Mouse (Mus musculus): ENCODE data around the gene Mbtd1.
"Not testable (repeated sequence)": the region's sequence is repeated elsewhere in the genome, so short reads cannot be mapped to it uniquely, and the experiment has no call there.

The Mbtd1 gene

GRCm38 (mm10) chr11:93885572-93886410 lies at the start of gene Mbtd1, which contains the start of gene Utp18:
Gene Mbtd1 (plus strand): TSS chr11:93885852.
Gene Utp18 (minus strand): TSS chr11:93885766.
- DNase-seq (ENCODE audit: low spot score), result peak; percentile 98

DNA sequence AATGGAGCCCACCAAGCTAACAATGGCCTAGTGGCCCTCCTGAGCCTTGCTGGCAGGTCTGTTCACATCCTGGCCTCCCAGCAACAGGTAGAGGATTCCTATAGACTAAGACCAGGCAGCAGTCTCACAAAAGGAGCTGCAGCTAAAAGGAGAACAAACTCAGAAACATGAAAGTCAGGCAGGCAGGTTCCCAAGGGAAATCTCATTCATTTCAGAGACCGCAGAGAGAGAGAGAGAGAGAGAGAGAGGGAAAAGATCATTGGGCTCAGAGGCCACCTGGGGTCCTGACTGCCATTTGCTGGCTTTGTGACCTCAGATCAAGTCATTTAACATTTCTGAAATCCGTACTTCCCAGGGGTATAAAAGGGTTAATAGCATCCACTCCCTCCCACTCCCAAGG lies 38.3 kb upstream of the Mbtd1 start:
- no peak for DNase-seq (ENCODE audit: low spot score)

DNA sequence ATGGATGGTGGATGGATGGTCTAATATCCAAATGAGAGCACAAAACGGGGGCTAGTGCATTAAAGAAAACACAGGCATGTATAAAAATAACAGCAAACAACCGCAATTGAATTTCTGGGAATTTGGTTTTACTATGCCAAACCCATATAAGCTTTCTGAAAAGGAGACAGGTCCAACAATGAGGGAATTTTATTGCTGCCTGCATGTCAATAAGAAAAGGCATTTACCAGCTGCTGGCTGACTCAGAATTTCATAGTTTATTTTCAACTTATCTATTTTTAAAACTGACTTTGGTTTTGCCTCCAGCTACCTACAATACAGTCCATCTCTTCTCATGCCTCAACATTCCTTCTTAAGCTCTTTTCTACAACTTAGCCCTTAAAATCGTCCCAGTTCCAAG lies 33.1 kb upstream of the Mbtd1 start:
- no peak for DNase-seq (ENCODE audit: low spot score)

- DNase-seq (ENCODE audit: low spot score), result peak; percentile 85
These were observed 29.2 kb upstream of the Mbtd1 start for GRCm38 (mm10) chr11:93856284-93856955.

GRCm38 (mm10) chr11:93860540-93861172 lies 25.0 kb upstream of the Mbtd1 start:
- no peak for DNase-seq (ENCODE audit: low spot score)

DNA sequence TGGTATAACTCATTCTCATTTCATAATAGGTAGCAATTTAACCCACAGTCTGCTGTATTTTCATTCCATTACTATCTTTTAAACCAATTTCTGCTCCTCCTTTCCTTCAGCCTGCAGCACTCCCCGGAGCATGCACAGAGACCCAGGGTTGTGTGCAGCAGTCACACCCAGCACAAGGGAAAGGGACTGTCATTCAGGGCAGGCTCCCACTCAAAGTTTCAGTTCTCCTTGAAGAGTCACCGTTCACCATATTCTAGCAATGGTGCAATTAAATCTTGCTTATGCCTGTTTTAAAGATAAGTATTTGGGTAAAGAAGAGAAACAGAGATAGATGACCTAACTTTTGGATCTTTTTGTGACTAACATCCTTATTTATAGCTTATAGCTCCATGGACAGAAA lies 24.5 kb upstream of the Mbtd1 start:
- DNase-seq (ENCODE audit: low spot score), result no peak

GRCm38 (mm10) chr11:93862045-93862623 lies 23.5 kb upstream of the Mbtd1 start:
- no peak for DNase-seq (ENCODE audit: low spot score)

DNA sequence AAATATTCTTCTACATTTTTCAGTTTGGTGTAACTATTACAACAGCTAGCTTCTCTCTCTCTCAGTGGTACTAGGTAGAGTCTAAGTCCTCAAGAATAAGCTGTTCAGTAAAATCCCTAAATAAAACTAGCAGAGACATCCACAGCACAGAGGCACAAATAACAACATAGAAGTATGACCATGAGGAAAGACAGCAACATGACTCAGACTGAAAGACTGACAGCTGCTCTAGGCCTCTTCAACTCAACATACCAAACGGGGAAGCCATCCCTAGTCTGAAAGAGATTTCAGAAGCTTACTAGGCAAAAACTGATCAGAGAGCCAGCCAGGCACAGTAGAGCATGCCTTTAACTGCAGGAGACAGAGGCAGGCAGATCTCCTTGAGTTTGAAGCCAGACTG lies 23.0 kb upstream of the Mbtd1 start:
- no peak for DNase-seq (ENCODE audit: low spot score)

DNA sequence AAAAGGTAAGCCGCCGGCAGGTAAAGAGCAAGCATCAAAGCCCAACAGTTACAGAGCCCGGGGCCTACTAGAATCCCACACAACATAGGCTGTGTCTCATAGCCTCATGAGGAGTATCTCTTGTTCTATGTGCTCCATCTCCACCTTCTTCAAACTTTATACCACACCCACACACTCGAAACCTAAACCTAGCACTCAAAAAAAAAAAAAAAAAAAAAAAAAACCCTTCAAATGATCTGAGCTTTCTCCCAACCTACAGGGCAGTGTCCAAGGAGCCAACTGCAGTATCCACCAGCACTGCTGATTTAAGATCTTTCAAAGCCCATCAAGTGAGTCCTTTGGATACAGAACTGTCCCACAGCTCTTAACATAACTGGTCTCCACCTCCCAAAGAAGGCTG lies 1.6 kb upstream of the Mbtd1 start:
- DNase-seq (ENCODE audit: low spot score), result no peak

DNA sequence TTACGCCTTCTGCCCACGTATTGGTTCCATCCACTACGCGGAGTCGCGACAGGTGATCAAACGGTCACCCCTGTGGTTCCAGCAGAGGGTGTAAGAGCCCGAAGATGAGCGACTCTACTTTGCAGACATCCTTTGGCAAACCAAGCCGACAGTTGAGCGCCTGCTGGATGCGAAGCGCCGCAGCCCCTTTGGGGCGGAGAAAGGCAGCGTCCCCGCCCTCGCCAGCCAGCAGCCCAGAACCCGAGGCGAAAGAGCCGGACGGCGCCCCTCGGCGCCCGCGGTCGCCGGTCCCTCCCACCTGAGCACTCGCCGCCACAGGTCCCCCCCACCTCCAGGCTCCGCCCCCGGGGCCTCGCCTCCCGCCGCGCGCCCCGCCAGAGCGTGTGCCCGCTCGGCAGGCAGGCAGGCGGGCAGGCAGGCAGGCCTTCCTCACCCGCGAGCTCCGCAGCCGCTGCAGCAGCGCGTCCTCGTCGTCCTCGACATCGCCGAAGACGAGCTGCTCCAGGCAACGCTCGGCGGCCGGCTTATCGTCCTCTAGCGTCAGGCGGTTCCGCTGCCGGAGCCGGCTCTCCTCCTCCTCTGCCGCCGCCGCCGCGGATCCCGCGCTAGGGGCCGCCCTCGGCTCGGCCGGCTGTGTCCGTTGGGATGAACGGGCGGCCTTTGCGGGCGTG lies 616 bp upstream of the Mbtd1 start:
- DNase-seq (ENCODE audit: low spot score), result peak; percentile 39

DNA sequence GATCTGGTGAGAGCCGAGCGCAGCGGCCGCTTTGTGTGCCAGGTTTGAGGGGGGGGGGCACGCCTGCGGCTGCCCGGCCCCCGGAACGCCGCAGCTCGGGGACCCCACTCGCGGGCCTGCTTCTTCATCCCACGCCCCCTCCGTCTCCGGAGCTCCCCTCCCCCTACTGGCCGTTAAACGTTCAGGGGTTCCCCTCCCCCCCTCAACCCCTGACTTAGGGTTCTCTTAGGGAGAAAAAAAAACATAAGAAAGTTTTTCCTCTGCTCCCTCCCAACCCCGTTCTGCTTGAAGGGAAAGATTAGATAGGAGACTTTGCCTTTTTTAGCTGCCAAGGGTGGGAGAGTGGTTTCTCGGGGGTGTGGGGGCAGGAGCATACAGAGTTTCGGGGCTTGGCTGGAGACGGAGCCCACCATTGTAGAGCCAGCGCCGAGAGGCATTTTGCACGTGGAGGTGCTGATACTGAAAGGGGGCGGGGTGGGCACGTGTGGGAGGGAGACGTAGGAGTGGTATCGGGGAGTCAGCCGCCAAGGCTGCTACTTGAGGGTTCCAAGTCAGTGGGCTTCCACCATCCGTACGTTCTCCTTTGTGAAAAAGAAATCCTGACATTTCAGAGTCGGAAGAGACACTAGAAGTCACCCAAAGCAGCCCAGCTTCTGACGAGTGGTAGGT lies 893 bp downstream of the Mbtd1 start:
- peak; percentile 21 for DNase-seq (ENCODE audit: low spot score)

DNA sequence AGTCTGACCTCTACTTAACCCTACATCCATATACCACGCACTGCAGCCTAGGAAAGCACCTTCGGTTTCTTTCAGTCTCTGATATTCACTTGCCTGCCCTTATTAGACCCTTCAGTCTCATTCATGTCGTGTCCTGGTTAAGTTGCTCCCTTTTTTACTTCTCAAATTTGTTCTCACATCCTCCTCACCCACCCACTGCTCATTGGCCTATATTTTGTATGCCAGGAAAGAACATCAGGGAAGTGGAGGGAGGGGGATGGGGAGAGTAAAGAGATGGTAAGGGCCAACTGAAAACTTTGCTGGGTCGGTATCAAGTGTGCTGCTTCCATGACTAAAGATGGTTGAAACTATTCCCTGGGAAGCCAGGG lies 1.4 kb downstream of the Mbtd1 start:
- DNase-seq (ENCODE audit: low spot score), result no peak

DNA sequence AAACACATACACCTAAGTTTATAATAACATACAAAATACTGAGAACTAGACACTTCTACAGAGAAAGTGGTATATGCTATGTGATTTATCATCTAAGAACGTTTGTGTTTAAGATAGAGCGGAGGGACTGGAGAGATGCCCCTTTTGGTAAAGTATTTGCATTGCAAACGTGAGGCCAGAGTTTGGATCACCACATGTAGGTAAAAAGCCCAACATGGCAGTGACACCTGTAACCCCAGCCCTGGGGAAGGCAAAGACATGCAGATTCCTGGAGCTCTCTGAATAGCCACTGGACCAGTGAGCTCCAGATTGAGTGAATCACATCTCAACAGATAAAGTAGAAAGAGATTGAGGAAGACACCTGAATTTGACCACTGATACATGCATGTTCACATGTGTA lies 12.1 kb downstream of the Mbtd1 start:
- no peak for DNase-seq (ENCODE audit: low spot score)

DNA sequence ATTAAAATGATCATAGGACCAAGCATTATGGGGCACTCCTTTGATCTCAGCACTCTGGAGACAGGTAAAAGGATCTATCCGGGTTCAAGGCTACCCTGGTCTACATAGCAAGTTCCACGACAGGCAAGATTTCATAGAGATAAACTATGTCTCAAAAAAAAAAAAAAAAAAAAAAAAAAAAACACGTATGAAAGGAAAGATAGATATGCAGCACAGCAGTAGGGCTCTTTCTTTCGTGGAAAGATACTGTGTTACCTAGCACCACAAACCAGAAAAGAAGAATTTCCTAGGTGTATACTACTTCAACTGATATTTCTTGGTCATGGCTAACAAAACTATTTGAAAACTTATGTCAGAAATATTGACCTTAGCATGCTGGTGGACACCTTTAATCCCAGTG lies 21.2 kb downstream of the Mbtd1 start:
- no peak for DNase-seq (ENCODE audit: low spot score)

GRCm38 (mm10) chr11:93907839-93908238 lies 22.2 kb downstream of the Mbtd1 start:
- no peak for DNase-seq (ENCODE audit: low spot score)

- DNase-seq (ENCODE audit: low spot score), result no peak
These were observed 23.2 kb downstream of the Mbtd1 start for GRCm38 (mm10) chr11:93908829-93909228.

GRCm38 (mm10) chr11:93911603-93912002 lies 26.0 kb downstream of the Mbtd1 start:
- DNase-seq (ENCODE audit: low spot score), result no peak

- not testable (repeated sequence) for DNase-seq (ENCODE audit: low spot score)
These were observed 29.4 kb downstream of the Mbtd1 start for GRCm38 (mm10) chr11:93915019-93915418.

DNA sequence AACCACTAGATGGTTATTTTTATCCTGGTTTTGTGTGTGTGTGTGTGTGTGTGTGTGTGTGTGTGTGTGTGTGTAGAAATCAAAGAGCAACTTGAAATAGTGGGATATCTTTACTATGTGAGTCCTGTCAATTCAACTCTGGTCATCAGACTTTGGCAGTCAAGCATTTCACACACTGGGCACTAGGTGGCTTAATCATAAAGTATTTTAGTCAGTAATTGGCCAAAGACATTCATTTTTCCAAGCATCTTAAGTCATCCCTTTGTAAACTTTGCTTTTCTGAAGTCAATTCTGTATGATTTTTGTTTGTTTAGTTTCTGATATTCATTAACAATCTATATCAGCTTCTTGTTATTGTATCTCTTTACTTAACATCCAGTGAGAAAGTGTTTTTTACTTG lies 43.5 kb downstream of the Mbtd1 start:
- DNase-seq (ENCODE audit: low spot score), result no peak

GRCm38 (mm10) chr11:93940906-93941305 lies 55.3 kb downstream of the Mbtd1 start:
- DNase-seq (ENCODE audit: low spot score), result no peak

- DNase-seq (ENCODE audit: low spot score), result no peak
These were observed 59.3 kb downstream of the Mbtd1 start for GRCm38 (mm10) chr11:93944986-93945385.

Data from layer of hippocampus, adult 11-12 months (tissue).